Mouse (Mus musculus): ENCODE results near the gene Gm27179.
"Not testable (repeated sequence)": the region's sequence is repeated elsewhere in the genome, so short reads cannot be mapped to it uniquely, and the experiment has no call there.

DNA sequence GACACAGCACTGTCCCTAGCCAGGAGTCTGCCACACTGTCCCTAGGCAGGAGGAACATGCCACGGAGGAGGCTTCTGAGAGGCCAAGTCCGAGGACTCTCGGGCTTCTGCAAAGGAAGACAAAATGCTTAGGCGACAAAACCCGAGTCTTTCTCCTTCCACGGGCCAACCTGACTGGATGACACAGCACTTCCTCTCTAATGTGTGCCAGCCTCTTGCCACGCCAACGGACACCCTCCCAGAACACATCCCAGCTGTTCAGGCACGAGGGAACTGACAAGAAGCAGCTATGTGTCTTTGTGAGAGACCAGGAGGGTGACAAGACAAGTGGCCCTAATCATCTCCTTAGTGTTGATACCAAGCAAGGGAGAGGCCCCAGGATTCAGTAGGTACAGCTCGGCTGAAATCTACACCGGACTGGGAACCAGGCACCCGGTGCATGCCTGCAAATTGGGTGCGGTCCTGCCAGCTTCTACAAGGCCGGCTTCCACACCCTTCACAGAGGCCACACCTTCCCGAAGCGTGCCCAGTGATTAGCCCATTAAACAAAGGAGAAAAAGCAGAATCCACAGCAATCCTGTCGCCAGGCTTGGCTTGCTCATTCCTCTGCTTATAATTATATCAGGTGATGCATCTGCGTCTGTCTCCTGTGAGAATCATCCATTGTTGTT, 26.7 kb downstream of the Gm27179 start:
- not testable (repeated sequence) for TF ChIP-seq CTCF (IDR thresholded peaks at IDR 0.05; ENCODE audit: low read depth, low read length); EP300 (IDR thresholded peaks at IDR 0.05; ENCODE audit: insufficient read depth, low read depth, low read length)

Measured in ES-Bruce4 (cell line).